Mouse (Mus musculus): ENCODE measurements around the gene Fcgr3. TPM values are rescaled to one million over a fixed set of nuclear protein-coding genes. Genes with fewer than 3 reads are reported as not detected.

Fcgr3 gene
- polyA plus RNA-seq, 1 experiment from 2014 or later, result 13.9 TPM

DNA sequence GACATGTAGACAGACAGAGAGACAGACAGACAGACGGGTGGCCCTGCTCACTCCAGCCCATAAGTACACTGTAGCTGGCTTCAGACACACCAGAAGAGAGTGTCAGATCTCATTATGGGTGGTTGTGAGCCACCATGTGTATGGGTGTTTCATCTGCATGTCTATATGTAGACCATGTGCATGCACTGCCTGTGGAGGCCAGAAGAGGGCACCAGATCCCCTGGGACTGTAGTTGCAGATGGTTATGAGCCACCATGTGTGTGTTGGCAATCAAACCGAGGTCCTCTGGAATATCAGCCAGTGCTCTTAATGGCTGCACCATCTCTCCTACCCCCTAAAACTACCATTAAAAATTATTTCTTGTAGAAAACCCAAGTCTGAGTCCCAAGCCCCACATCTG is 57.8 kb downstream of the Fcgr3 start:
- Histone ChIP-seq H3K4me2 (replicated peaks; ENCODE audit: low read depth) (no peak overlapping the region), H3K4me1 (replicated peaks; ENCODE audit: control insufficient read depth, insufficient read depth, low read length) (no peaks in the 10 kb centered on the region), H3K4me3 (ENCODE audit: low read depth, low read length) (no peak overlapping the region), H3K27me3 (replicated peaks; ENCODE audit: control insufficient read depth, insufficient read depth, low read length) (no peaks in the 10 kb centered on the region), H3K9ac (ENCODE audit: low read depth, low read length) (no peak overlapping the region), H3K9me3 (ENCODE audit: control insufficient read depth) (no peaks in the 10 kb centered on the region), H3K36me3 (ENCODE audit: control insufficient read depth, insufficient read depth) (no peaks in the 10 kb centered on the region), H3K27ac (ENCODE audit: low read depth, low read length) (no peak overlapping the region)
- 93% methylated on average over 2 of the region's 2 CpGs for WGBS
- TF ChIP-seq CTCF (IDR thresholded peaks at IDR 0.05; ENCODE audit: low read depth), result peak; percentile 52
- ATAC-seq, result no peak

DNA sequence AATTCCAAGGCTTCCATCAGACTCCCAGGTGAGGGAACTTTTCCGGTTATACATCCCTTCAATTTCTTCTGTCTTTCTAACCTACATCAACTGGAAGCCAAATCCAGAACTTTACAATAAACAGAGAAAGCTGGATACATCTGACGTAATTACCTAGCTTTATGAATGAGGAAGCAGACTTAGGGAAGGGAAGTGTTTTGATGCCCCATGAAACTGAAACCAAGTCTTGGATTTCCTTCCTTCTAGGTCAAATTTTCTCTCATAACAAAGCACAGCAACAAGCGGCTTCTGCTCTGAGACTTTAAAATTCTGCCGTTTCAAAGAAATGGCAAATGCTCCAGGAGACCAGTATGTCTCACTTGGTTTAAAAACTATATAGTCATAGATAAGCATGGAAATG is 58.4 kb downstream of the Fcgr3 start:
- H3K4me2 ChIP-seq (replicated peaks; ENCODE audit: low read depth), result no peak overlapping the region
- ATAC-seq, result no peak
- H3K27me3 ChIP-seq (replicated peaks; ENCODE audit: control insufficient read depth, insufficient read depth, low read length), result no peaks in the 10 kb centered on the region
- H3K9me3 ChIP-seq (ENCODE audit: control insufficient read depth), result no peaks in the 10 kb centered on the region
- H3K27ac ChIP-seq (ENCODE audit: low read depth, low read length), result no peak overlapping the region
- no peak overlapping the region for H3K9ac ChIP-seq (ENCODE audit: low read depth, low read length)
- H3K36me3 ChIP-seq (ENCODE audit: control insufficient read depth, insufficient read depth), result no peaks in the 10 kb centered on the region
- WGBS, result 84% methylated on average over 4 of the region's 4 CpGs
- no peak for TF ChIP-seq CTCF (IDR thresholded peaks at IDR 0.05; ENCODE audit: low read depth)
- H3K4me3 ChIP-seq (ENCODE audit: low read depth, low read length), result no peak overlapping the region
- H3K4me1 ChIP-seq (replicated peaks; ENCODE audit: control insufficient read depth, insufficient read depth, low read length), result no peaks in the 10 kb centered on the region

DNA sequence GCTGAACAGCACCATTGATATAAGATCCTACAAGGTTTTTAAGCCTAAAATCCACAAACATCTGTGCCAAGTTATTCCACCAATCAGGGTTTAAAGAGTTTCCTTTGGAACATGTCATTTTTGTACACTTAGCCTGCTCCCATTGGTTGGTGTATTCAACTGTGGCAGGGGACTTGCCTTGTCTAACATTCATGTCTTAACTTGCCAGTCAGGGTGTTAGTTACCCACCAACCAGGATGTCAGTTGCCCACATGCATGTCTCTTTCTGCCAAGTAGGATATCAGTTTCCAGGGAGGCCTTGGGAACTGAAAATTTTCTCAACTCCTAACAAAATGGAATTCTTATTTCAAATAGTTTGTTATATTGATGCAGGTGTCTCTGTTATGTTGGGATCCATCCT is 59.1 kb downstream of the Fcgr3 start:
- no peak overlapping the region for H3K9ac ChIP-seq (ENCODE audit: low read depth, low read length)
- H3K36me3 ChIP-seq (ENCODE audit: control insufficient read depth, insufficient read depth), result no peaks in the 10 kb centered on the region
- no peak overlapping the region for H3K27ac ChIP-seq (ENCODE audit: low read depth, low read length)
- no peaks in the 10 kb centered on the region for H3K9me3 ChIP-seq (ENCODE audit: control insufficient read depth)
- no peak overlapping the region for H3K4me3 ChIP-seq (ENCODE audit: low read depth, low read length)
- no peaks in the 10 kb centered on the region for H3K27me3 ChIP-seq (replicated peaks; ENCODE audit: control insufficient read depth, insufficient read depth, low read length)
- no peaks in the 10 kb centered on the region for H3K4me1 ChIP-seq (replicated peaks; ENCODE audit: control insufficient read depth, insufficient read depth, low read length)
- no peak for ATAC-seq
- H3K4me2 ChIP-seq (replicated peaks; ENCODE audit: low read depth), result no peak overlapping the region
- TF ChIP-seq CTCF (IDR thresholded peaks at IDR 0.05; ENCODE audit: low read depth), result no peak

DNA sequence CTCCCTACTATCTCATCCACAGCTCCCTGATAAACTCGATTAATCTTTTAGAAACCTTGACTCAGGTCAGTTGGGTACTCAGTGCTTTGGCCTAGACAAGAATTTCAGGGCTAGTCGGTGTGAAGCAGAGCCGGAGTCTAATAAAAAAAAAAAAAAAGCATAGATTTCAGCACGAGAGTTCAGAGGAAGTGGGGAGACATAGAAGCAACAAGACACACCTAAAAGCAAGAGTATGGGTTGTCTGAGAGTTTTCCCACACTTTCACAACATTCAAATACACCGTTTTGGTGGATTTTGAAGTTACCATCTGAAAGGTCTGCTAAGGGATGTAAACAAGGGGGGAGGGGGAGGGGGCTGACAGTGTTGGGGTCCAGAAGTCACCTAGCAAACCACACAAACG is 59.7 kb downstream of the Fcgr3 start:
- H3K9me3 ChIP-seq (ENCODE audit: control insufficient read depth), result no peaks in the 10 kb centered on the region
- H3K4me2 ChIP-seq (replicated peaks; ENCODE audit: low read depth), result no peak overlapping the region
- no peaks in the 10 kb centered on the region for H3K27me3 ChIP-seq (replicated peaks; ENCODE audit: control insufficient read depth, insufficient read depth, low read length)
- H3K27ac ChIP-seq (ENCODE audit: low read depth, low read length), result no peak overlapping the region
- WGBS, result 44% methylated on average over 6 of the region's 6 CpGs
- H3K4me3 ChIP-seq (ENCODE audit: low read depth, low read length), result no peak overlapping the region
- no peak overlapping the region for H3K9ac ChIP-seq (ENCODE audit: low read depth, low read length)
- ATAC-seq, result no peak
- H3K36me3 ChIP-seq (ENCODE audit: control insufficient read depth, insufficient read depth), result no peaks in the 10 kb centered on the region
- H3K4me1 ChIP-seq (replicated peaks; ENCODE audit: control insufficient read depth, insufficient read depth, low read length), result no peaks in the 10 kb centered on the region
- no peak for TF ChIP-seq CTCF (IDR thresholded peaks at IDR 0.05; ENCODE audit: low read depth)

Small RNA genes lying within 50 kb of the gene (microRNA-seq; reads per million reads assigned to microRNA genes)
- not detected for gene Gm27552
- not detected for gene Gm27844
- gene Mir6546, result 3.0 reads per million, percentile 4 among the genes with 10 or more reads in this experiment

Other genes starting within 250 kb of the Fcgr3 start
- gene Atf6, start 197.2 kb downstream of the Fcgr3 start, polyA plus RNA-seq (2015; fragmentation: Nextera tagmentation; extraction: Ambion mirVana), result 5.4 and 6.2 TPM in 2 replicates
- gene Gm26620, start 179.9 kb downstream of the Fcgr3 start, polyA plus RNA-seq (2015; fragmentation: Nextera tagmentation; extraction: Ambion mirVana), result 9.5 and 9.7 TPM in 2 replicates
- 65.1 and 79.2 TPM in 2 replicates for gene Dusp12, start 179.4 kb downstream of the Fcgr3 start, polyA plus RNA-seq (2015; fragmentation: Nextera tagmentation; extraction: Ambion mirVana)
- gene Fcrlb, start 152.0 kb downstream of the Fcgr3 start, polyA plus RNA-seq (2015; fragmentation: Nextera tagmentation; extraction: Ambion mirVana), result 0.12 and 0.20 TPM in 2 replicates
- 0.13 TPM in 1 of 2 replicates, not detected in the other for gene Fcrla, start 137.4 kb downstream of the Fcgr3 start, polyA plus RNA-seq (2015; fragmentation: Nextera tagmentation; extraction: Ambion mirVana)
- gene Fcgr2b, start 88.4 kb downstream of the Fcgr3 start, polyA plus RNA-seq (2015; fragmentation: Nextera tagmentation; extraction: Ambion mirVana), result 1.8 and 3.1 TPM in 2 replicates
- gene Fcgr4, start 46.0 kb downstream of the Fcgr3 start, polyA plus RNA-seq (2015; fragmentation: Nextera tagmentation; extraction: Ambion mirVana), result 2.7 and 3.7 TPM in 2 replicates
- gene Cfap126, start 49.0 kb upstream of the Fcgr3 start, polyA plus RNA-seq (2015; fragmentation: Nextera tagmentation; extraction: Ambion mirVana), result 1.9 and 2.9 TPM in 2 replicates
- 439 and 453 TPM in 2 replicates for gene Sdhc, start 85.7 kb upstream of the Fcgr3 start, polyA plus RNA-seq (2015; fragmentation: Nextera tagmentation; extraction: Ambion mirVana)
- 0.80 and 1.1 TPM in 2 replicates for gene Mpz, start 85.8 kb upstream of the Fcgr3 start, polyA plus RNA-seq (2015; fragmentation: Nextera tagmentation; extraction: Ambion mirVana)
- 29.1 and 29.9 TPM in 2 replicates for gene Pcp4l1, start 131.3 kb upstream of the Fcgr3 start, polyA plus RNA-seq (2015; fragmentation: Nextera tagmentation; extraction: Ambion mirVana)
- gene Nr1i3, start 149.0 kb upstream of the Fcgr3 start, polyA plus RNA-seq (2015; fragmentation: Nextera tagmentation; extraction: Ambion mirVana), result 30.9 and 38.9 TPM in 2 replicates
- 14.7 and 16.5 TPM in 2 replicates for gene Tomm40l, start 157.6 kb upstream of the Fcgr3 start, polyA plus RNA-seq (2015; fragmentation: Nextera tagmentation; extraction: Ambion mirVana)
- 9.2 and 14.1 TPM in 2 replicates for gene Apoa2, start 160.1 kb upstream of the Fcgr3 start, polyA plus RNA-seq (2015; fragmentation: Nextera tagmentation; extraction: Ambion mirVana)
- 47.7 and 54.0 TPM in 2 replicates for gene Fcer1g, start 169.4 kb upstream of the Fcgr3 start, polyA plus RNA-seq (2015; fragmentation: Nextera tagmentation; extraction: Ambion mirVana)
- gene Adamts4, start 185.5 kb upstream of the Fcgr3 start, polyA plus RNA-seq (2015; fragmentation: Nextera tagmentation; extraction: Ambion mirVana), result 2.0 and 2.8 TPM in 2 replicates
- 249 and 255 TPM in 2 replicates for gene Ndufs2, start 186.5 kb upstream of the Fcgr3 start, polyA plus RNA-seq (2015; fragmentation: Nextera tagmentation; extraction: Ambion mirVana)
- gene B4galt3, start 205.4 kb upstream of the Fcgr3 start, polyA plus RNA-seq (2015; fragmentation: Nextera tagmentation; extraction: Ambion mirVana), result 27.0 and 27.4 TPM in 2 replicates
- 11.4 and 12.8 TPM in 2 replicates for gene Ppox, start 216.3 kb upstream of the Fcgr3 start, polyA plus RNA-seq (2015; fragmentation: Nextera tagmentation; extraction: Ambion mirVana)
- gene Usp21, start 223.1 kb upstream of the Fcgr3 start, polyA plus RNA-seq (2015; fragmentation: Nextera tagmentation; extraction: Ambion mirVana), result 20.4 and 21.7 TPM in 2 replicates
- 117 TPM in 2 replicates for gene Ufc1, start 230.1 kb upstream of the Fcgr3 start, polyA plus RNA-seq (2015; fragmentation: Nextera tagmentation; extraction: Ambion mirVana)